Mouse (Mus musculus): ENCODE results near the gene Jdp2.

Jdp2 gene

GRCm38 (mm10) chr12:85601531-85601930 is 2.7 kb downstream of the Jdp2 start:
- no peak for DNase-seq (ENCODE audit: low spot score)

GRCm38 (mm10) chr12:85602153-85602552 is 3.3 kb downstream of the Jdp2 start:
- no peak for DNase-seq (ENCODE audit: low spot score)

- DNase-seq (ENCODE audit: low spot score): no peak
Measured at GRCm38 (mm10) chr12:85602811-85603210, 4.0 kb downstream of the Jdp2 start.

- DNase-seq (ENCODE audit: low spot score): no peak
Measured at GRCm38 (mm10) chr12:85603767-85604166, 4.9 kb downstream of the Jdp2 start.

GRCm38 (mm10) chr12:85604301-85604998 is 5.6 kb downstream of the Jdp2 start:
- no peak for DNase-seq (ENCODE audit: low spot score)

- no peak for DNase-seq (ENCODE audit: low spot score)
Measured at GRCm38 (mm10) chr12:85607519-85608449, 9.0 kb downstream of the Jdp2 start.

GRCm38 (mm10) chr12:85610167-85610566 is 11.3 kb downstream of the Jdp2 start:
- DNase-seq (ENCODE audit: low spot score): no peak

- DNase-seq (ENCODE audit: low spot score): no peak
Measured at GRCm38 (mm10) chr12:85614090-85614489, 15.3 kb downstream of the Jdp2 start.

- no peak for DNase-seq (ENCODE audit: low spot score)
Measured at GRCm38 (mm10) chr12:85615486-85615885, 16.7 kb downstream of the Jdp2 start.

GRCm38 (mm10) chr12:85617885-85618284 is 19.1 kb downstream of the Jdp2 start:
- no peak for DNase-seq (ENCODE audit: low spot score)

GRCm38 (mm10) chr12:85618430-85618829 is 19.6 kb downstream of the Jdp2 start:
- no peak for DNase-seq (ENCODE audit: low spot score)

GRCm38 (mm10) chr12:85619283-85619897 is 20.6 kb downstream of the Jdp2 start:
- DNase-seq (ENCODE audit: low spot score): no peak

- no peak for DNase-seq (ENCODE audit: low spot score)
Measured at GRCm38 (mm10) chr12:85619898-85620443, 21.1 kb downstream of the Jdp2 start.

GRCm38 (mm10) chr12:85621027-85621426 is 22.2 kb downstream of the Jdp2 start:
- DNase-seq (ENCODE audit: low spot score): no peak

GRCm38 (mm10) chr12:85621673-85622072 is 22.8 kb downstream of the Jdp2 start:
- no peak for DNase-seq (ENCODE audit: low spot score)

GRCm38 (mm10) chr12:85623711-85624110 is 24.9 kb downstream of the Jdp2 start:
- DNase-seq (ENCODE audit: low spot score): no peak

GRCm38 (mm10) chr12:85624652-85625051 is 25.8 kb downstream of the Jdp2 start:
- no peak for DNase-seq (ENCODE audit: low spot score)

- no peak for DNase-seq (ENCODE audit: low spot score)
Measured at GRCm38 (mm10) chr12:85625852-85626251, 27.0 kb downstream of the Jdp2 start.

GRCm38 (mm10) chr12:85629661-85630481 is 31.0 kb downstream of the Jdp2 start:
- no peak for DNase-seq (ENCODE audit: low spot score)

- DNase-seq (ENCODE audit: low spot score): no peak
Measured at GRCm38 (mm10) chr12:85631196-85631595, 32.4 kb downstream of the Jdp2 start.

GRCm38 (mm10) chr12:85632321-85632720 is 33.5 kb downstream of the Jdp2 start:
- no peak for DNase-seq (ENCODE audit: low spot score)

GRCm38 (mm10) chr12:85637932-85638331 is 39.1 kb downstream of the Jdp2 start:
- DNase-seq (ENCODE audit: low spot score): no peak

Data from embryo, embryonic 10 days (tissue).